Mouse (Mus musculus): ENCODE data around the gene Pde11a. TPM values are rescaled to one million over a fixed set of nuclear protein-coding genes. Genes with fewer than 3 reads are reported as not detected.
A peak's percentile ranks its signal among the peaks of the same experiment; 100 is the strongest.

The Pde11a gene
- polyA plus RNA-seq, 1 experiment from 2014 or later = 0.40 TPM

GRCm38 (mm10) chr2:76185126-76185525, 153.4 kb downstream of the Pde11a start:
- Histone ChIP-seq H3K4me2 (no peak overlapping the region), H3K27me3 (replicated peaks; ENCODE audit: control insufficient read depth, insufficient read depth, low read length) (no peaks in the 10 kb centered on the region), H3K9me3 (ENCODE audit: control insufficient read depth, low read length) (no peaks in the 10 kb centered on the region), H3K36me3 (ENCODE audit: control insufficient read depth, insufficient read depth, low read length) (no peaks in the 10 kb centered on the region), H3K9ac (ENCODE audit: low read depth, low read length) (no peak overlapping the region), H3K4me3 (ENCODE audit: low read depth, low read length) (no peak overlapping the region), H3K27ac (ENCODE audit: low read depth, low read length) (no peak overlapping the region), H3K4me1 (replicated peaks; ENCODE audit: control insufficient read depth, insufficient read depth, low read length) (no peaks in the 10 kb centered on the region)
- WGBS = 71% methylated on average over 1 of the region's 1 CpGs
- no peak for ATAC-seq (replicated peaks; ENCODE audit: low FRiP score)
- no peak for DNase-seq (ENCODE audit: low spot score)

GRCm38 (mm10) chr2:76162822-76163221, 175.8 kb downstream of the Pde11a start:
- Histone ChIP-seq H3K9ac (ENCODE audit: low read depth, low read length) (no peak overlapping the region), H3K27me3 (replicated peaks; ENCODE audit: control insufficient read depth, insufficient read depth, low read length) (no peaks in the 10 kb centered on the region), H3K4me2 (no peak overlapping the region), H3K27ac (ENCODE audit: low read depth, low read length) (no peak overlapping the region), H3K9me3 (ENCODE audit: control insufficient read depth, low read length) (no peaks in the 10 kb centered on the region), H3K4me3 (ENCODE audit: low read depth, low read length) (no peak overlapping the region), H3K4me1 (replicated peaks; ENCODE audit: control insufficient read depth, insufficient read depth, low read length) (no peaks in the 10 kb centered on the region), H3K36me3 (ENCODE audit: control insufficient read depth, insufficient read depth, low read length) (no peaks in the 10 kb centered on the region)
- no peak for ATAC-seq (replicated peaks; ENCODE audit: low FRiP score)
- 76% methylated on average over 4 of the region's 4 CpGs for WGBS
- DNase-seq (ENCODE audit: low spot score) = no peak

GRCm38 (mm10) chr2:76158973-76159372, 179.6 kb downstream of the Pde11a start:
- 66% methylated on average over 2 of the region's 2 CpGs for WGBS
- no peak for DNase-seq (ENCODE audit: low spot score)
- ATAC-seq (replicated peaks; ENCODE audit: low FRiP score) = no peak
- H3K36me3 ChIP-seq (ENCODE audit: control insufficient read depth, insufficient read depth, low read length) = no peaks in the 10 kb centered on the region
- H3K9me3 ChIP-seq (ENCODE audit: control insufficient read depth, low read length) = no peaks in the 10 kb centered on the region
- no peak overlapping the region for H3K27ac ChIP-seq (ENCODE audit: low read depth, low read length)
- H3K4me3 ChIP-seq (ENCODE audit: low read depth, low read length) = no peak overlapping the region
- H3K27me3 ChIP-seq (replicated peaks; ENCODE audit: control insufficient read depth, insufficient read depth, low read length) = no peaks in the 10 kb centered on the region; the same call in 1 of the 2 replicates
- H3K4me1 ChIP-seq (replicated peaks; ENCODE audit: control insufficient read depth, insufficient read depth, low read length) = no peaks in the 10 kb centered on the region
- no peak overlapping the region for H3K9ac ChIP-seq (ENCODE audit: low read depth, low read length)
- H3K4me2 ChIP-seq = no peak overlapping the region

- 82% methylated on average over 10 of the region's 10 CpGs for WGBS
- no peak overlapping the region for H3K9ac ChIP-seq (ENCODE audit: low read depth, low read length)
- no peaks in the 10 kb centered on the region for H3K36me3 ChIP-seq (ENCODE audit: control insufficient read depth, insufficient read depth, low read length)
- no peak overlapping the region for H3K27ac ChIP-seq (ENCODE audit: low read depth, low read length)
- ATAC-seq (replicated peaks; ENCODE audit: low FRiP score) (no peak), DNase-seq (ENCODE audit: low spot score) (no peak)
- no peaks in the 10 kb centered on the region for H3K9me3 ChIP-seq (ENCODE audit: control insufficient read depth, low read length)
- H3K4me2 ChIP-seq = no peak overlapping the region
- no peaks in the 10 kb centered on the region for H3K4me1 ChIP-seq (replicated peaks; ENCODE audit: control insufficient read depth, insufficient read depth, low read length)
- H3K4me3 ChIP-seq (ENCODE audit: low read depth, low read length) = no peak overlapping the region
- H3K27me3 ChIP-seq (replicated peaks; ENCODE audit: control insufficient read depth, insufficient read depth, low read length) = no peaks in the 10 kb centered on the region
Measured at GRCm38 (mm10) chr2:76141136-76141535, 197.4 kb downstream of the Pde11a start.

GRCm38 (mm10) chr2:76132983-76133382, 205.6 kb downstream of the Pde11a start:
- Histone ChIP-seq H3K36me3 (ENCODE audit: control insufficient read depth, insufficient read depth, low read length) (no peaks in the 10 kb centered on the region), H3K27ac (ENCODE audit: low read depth, low read length) (no peak overlapping the region), H3K9me3 (ENCODE audit: control insufficient read depth, low read length) (no peaks in the 10 kb centered on the region), H3K27me3 (replicated peaks; ENCODE audit: control insufficient read depth, insufficient read depth, low read length) (no peaks in the 10 kb centered on the region), H3K4me3 (ENCODE audit: low read depth, low read length) (no peak overlapping the region), H3K4me2 (no peak overlapping the region), H3K9ac (ENCODE audit: low read depth, low read length) (no peak overlapping the region), H3K4me1 (replicated peaks; ENCODE audit: control insufficient read depth, insufficient read depth, low read length) (no peaks in the 10 kb centered on the region)
- ATAC-seq (replicated peaks; ENCODE audit: low FRiP score) = no peak
- DNase-seq (ENCODE audit: low spot score) = no peak
- 45% methylated on average over 3 of the region's 3 CpGs for WGBS

GRCm38 (mm10) chr2:76129933-76130627, 208.5 kb downstream of the Pde11a start:
- 64% methylated on average over 12 of the region's 12 CpGs for WGBS
- Histone ChIP-seq H3K27ac (ENCODE audit: low read depth, low read length) (no peak overlapping the region), H3K9ac (ENCODE audit: low read depth, low read length) (no peak overlapping the region), H3K9me3 (ENCODE audit: control insufficient read depth, low read length) (no peaks in the 10 kb centered on the region), H3K4me3 (ENCODE audit: low read depth, low read length) (no peak overlapping the region), H3K4me2 (no peak overlapping the region), H3K36me3 (ENCODE audit: control insufficient read depth, insufficient read depth, low read length) (no peaks in the 10 kb centered on the region), H3K4me1 (replicated peaks; ENCODE audit: control insufficient read depth, insufficient read depth, low read length) (no peaks in the 10 kb centered on the region), H3K27me3 (replicated peaks; ENCODE audit: control insufficient read depth, insufficient read depth, low read length) (no peaks in the 10 kb centered on the region)
- ATAC-seq (replicated peaks; ENCODE audit: low FRiP score) = no peak
- no peak for DNase-seq (ENCODE audit: low spot score)

GRCm38 (mm10) chr2:76129058-76129437, 209.5 kb downstream of the Pde11a start:
- WGBS = 52% methylated on average over 8 of the region's 8 CpGs
- no peak for ATAC-seq (replicated peaks; ENCODE audit: low FRiP score)
- H3K4me2 ChIP-seq = peak overlapping the region; percentile 24; the same call in 1 of the 2 replicates

GRCm38 (mm10) chr2:76128105-76129057, 210.2 kb downstream of the Pde11a start:
- ATAC-seq (replicated peaks; ENCODE audit: low FRiP score) (no peak), DNase-seq (ENCODE audit: low spot score) (no peak)
- Histone ChIP-seq H3K9me3 (ENCODE audit: control insufficient read depth, low read length) (no peaks in the 10 kb centered on the region), H3K27me3 (replicated peaks; ENCODE audit: control insufficient read depth, insufficient read depth, low read length) (no peaks in the 10 kb centered on the region), H3K4me1 (replicated peaks; ENCODE audit: control insufficient read depth, insufficient read depth, low read length) (no peaks in the 10 kb centered on the region), H3K9ac (ENCODE audit: low read depth, low read length) (no peak overlapping the region), H3K4me2 (peak overlapping the region; percentile 24; the same call in 1 of the 2 replicates), H3K36me3 (ENCODE audit: control insufficient read depth, insufficient read depth, low read length) (no peaks in the 10 kb centered on the region), H3K4me3 (ENCODE audit: low read depth, low read length) (no peak overlapping the region), H3K27ac (ENCODE audit: low read depth, low read length) (no peak overlapping the region)
- 59% methylated on average over 9 of the region's 9 CpGs for WGBS

More at GRCm38 (mm10) chr2:76129058-76129437, 209.5 kb downstream of the Pde11a start:
- Histone ChIP-seq H3K27me3 (replicated peaks; ENCODE audit: control insufficient read depth, insufficient read depth, low read length) (no peaks in the 10 kb centered on the region), H3K4me1 (replicated peaks; ENCODE audit: control insufficient read depth, insufficient read depth, low read length) (no peaks in the 10 kb centered on the region), H3K9me3 (ENCODE audit: control insufficient read depth, low read length) (no peaks in the 10 kb centered on the region), H3K36me3 (ENCODE audit: control insufficient read depth, insufficient read depth, low read length) (no peaks in the 10 kb centered on the region), H3K9ac (ENCODE audit: low read depth, low read length) (no peak overlapping the region), H3K4me3 (ENCODE audit: low read depth, low read length) (no peak overlapping the region), H3K27ac (ENCODE audit: low read depth, low read length) (no peak overlapping the region)
- DNase-seq (ENCODE audit: low spot score) = no peak
